Mouse (Mus musculus) telencephalon, adult 2 months (tissue): ENCODE measurements around the gene Hoxb5.

ENCODE experiments used
- DNase-seq: peaks from one replicate; pipeline ENCODE4 v3.0.0-alpha.2; 2011; ENCODE audit warnings: low read depth, low spot score

Gene Hoxb5

GRCm38 (mm10) chr11:96288455-96289221 lies 14.5 kb upstream of the Hoxb5 start:
- DNase-seq = no peak

GRCm38 (mm10) chr11:96289293-96289692 lies 13.8 kb upstream of the Hoxb5 start:
- DNase-seq = no peak

- no peak for DNase-seq
These were observed 13.3 kb upstream of the Hoxb5 start for GRCm38 (mm10) chr11:96289837-96290236.

GRCm38 (mm10) chr11:96290705-96291355 lies 12.3 kb upstream of the Hoxb5 start:
- no peak for DNase-seq

GRCm38 (mm10) chr11:96291681-96292564 lies 11.2 kb upstream of the Hoxb5 start, which contains the start of gene Hoxb6:
Gene Hoxb6 (plus strand): TSS chr11:96292476.
- no peak for DNase-seq

- no peak for DNase-seq
These were observed 10.4 kb upstream of the Hoxb5 start for GRCm38 (mm10) chr11:96292565-96293301.

- no peak for DNase-seq
These were observed 9.7 kb upstream of the Hoxb5 start for GRCm38 (mm10) chr11:96293302-96293921.

GRCm38 (mm10) chr11:96294245-96295091 lies 8.7 kb upstream of the Hoxb5 start:
- no peak for DNase-seq

GRCm38 (mm10) chr11:96295092-96295835 lies 7.9 kb upstream of the Hoxb5 start:
- no peak for DNase-seq

- DNase-seq = no peak
These were observed 6.1 kb upstream of the Hoxb5 start for GRCm38 (mm10) chr11:96296997-96297396.

GRCm38 (mm10) chr11:96297428-96297827 lies 5.7 kb upstream of the Hoxb5 start:
- no peak for DNase-seq

GRCm38 (mm10) chr11:96297968-96298635 lies 5.0 kb upstream of the Hoxb5 start:
- no peak for DNase-seq

GRCm38 (mm10) chr11:96298895-96299667 lies 4.1 kb upstream of the Hoxb5 start:
- DNase-seq = no peak

GRCm38 (mm10) chr11:96299781-96300180 lies 3.4 kb upstream of the Hoxb5 start:
- DNase-seq = no peak

GRCm38 (mm10) chr11:96300354-96301063 lies 2.6 kb upstream of the Hoxb5 start:
- no peak for DNase-seq

- no peak for DNase-seq
These were observed 2.1 kb upstream of the Hoxb5 start for GRCm38 (mm10) chr11:96301064-96301431.

GRCm38 (mm10) chr11:96301837-96302236 lies 1.3 kb upstream of the Hoxb5 start:
- no peak for DNase-seq
